Mouse (Mus musculus): Measurements from ENCODE around the gene Spin2f. TPM values are rescaled to one million over a fixed set of nuclear protein-coding genes. Genes with fewer than 3 reads are reported as not detected.
"Not testable (repeated sequence)": the region's sequence is repeated elsewhere in the genome, so short reads cannot be mapped to it uniquely, and the experiment has no call there.

Gene Spin2f
- total RNA-seq (2015; ENCODE audit: low replicate concordance) (not detected in 2 replicates), total RNA-seq (2017; ENCODE audit: low replicate concordance) (not detected in 2 replicates)

- ATAC-seq (replicated peaks; ENCODE audit: low FRiP score, poor library complexity, severe bottlenecking): not testable (repeated sequence)
Measured at GRCm38 (mm10) chrX:31253594-31253993, at the start of gene Spin2f. TSS of gene Spin2f (plus strand) at chrX:31253894.

DNA sequence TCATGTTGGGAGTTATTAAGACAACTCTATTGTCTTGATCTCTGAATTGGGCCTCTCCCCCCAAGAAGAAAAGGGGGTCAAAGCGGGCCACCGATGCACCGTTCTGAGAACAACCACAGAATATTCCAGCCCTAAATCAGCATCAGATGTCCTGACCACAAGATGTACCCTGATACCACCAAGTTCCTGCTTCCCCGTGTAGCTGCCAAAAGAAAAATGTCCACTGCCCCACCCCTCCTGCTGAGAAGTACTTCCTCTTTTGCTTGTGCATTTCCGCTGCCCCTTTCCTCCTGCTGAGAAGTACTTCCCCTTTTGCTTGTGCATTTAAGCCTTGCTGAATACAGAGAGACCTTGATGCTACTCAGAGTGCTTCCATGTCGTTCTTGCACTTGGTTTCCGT is 41.6 kb upstream of the Spin2f start:
- ATAC-seq (replicated peaks; ENCODE audit: low FRiP score, poor library complexity, severe bottlenecking): not testable (repeated sequence)

DNA sequence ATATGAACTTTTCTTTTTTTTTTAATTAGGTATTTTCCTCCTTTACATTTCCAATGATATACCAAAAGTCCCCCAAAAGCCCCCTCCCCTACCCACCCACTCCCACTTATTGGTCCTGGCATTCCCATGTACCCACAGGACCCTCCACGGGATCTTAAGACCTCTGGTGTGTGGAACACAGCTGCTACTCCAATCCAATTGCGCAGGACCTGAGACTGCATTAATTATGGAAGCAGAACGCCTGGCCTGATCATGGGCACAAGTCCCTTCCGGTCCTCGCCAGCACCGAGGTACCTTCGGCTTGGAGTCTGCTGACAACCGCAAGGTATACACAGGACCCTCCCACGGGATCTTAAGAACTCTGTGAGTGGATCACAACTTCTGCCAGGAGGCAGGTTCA is 30.2 kb upstream of the Spin2f start:
- not testable (repeated sequence) for ATAC-seq (replicated peaks; ENCODE audit: low FRiP score, poor library complexity, severe bottlenecking)

- not testable (repeated sequence) for ATAC-seq (replicated peaks; ENCODE audit: low FRiP score, poor library complexity, severe bottlenecking)
Measured at GRCm38 (mm10) chrX:31235088-31235487, 18.6 kb upstream of the Spin2f start.

DNA sequence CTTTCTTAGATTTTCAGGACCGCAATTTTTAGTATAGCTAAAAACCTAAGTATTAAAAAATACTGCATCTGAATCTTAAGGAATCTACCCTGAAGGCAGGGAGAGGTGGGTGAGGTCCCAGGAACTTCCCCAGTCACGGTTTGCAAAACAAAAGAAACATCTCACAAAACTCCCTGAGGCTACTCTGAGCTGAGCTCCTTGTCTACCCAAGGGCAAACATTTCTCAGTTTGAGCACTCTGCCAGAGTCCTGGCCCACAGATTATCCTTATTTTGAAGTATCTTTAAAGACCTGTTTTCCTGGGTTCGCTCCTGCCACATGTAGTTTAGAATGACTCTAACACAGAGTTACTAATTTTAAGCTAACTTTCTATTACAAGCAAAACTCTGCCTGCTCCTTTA is 11.9 kb upstream of the Spin2f start:
- ATAC-seq (replicated peaks; ENCODE audit: low FRiP score, poor library complexity, severe bottlenecking): not testable (repeated sequence)

Other genes with a start within 250 kb of the Spin2f start
- not detected in 2 replicates for gene Btbd35f29, start 136.2 kb upstream of the Spin2f start, total RNA-seq (2015; ENCODE audit: low replicate concordance)
- gene Btbd35f29, start 136.2 kb upstream of the Spin2f start, total RNA-seq (2017; ENCODE audit: low replicate concordance): not detected in 2 replicates
- gene Btbd35f26, start 82.6 kb downstream of the Spin2f start, total RNA-seq (2015; ENCODE audit: low replicate concordance): not detected in 2 replicates
- gene Btbd35f26, start 82.6 kb downstream of the Spin2f start, total RNA-seq (2017; ENCODE audit: low replicate concordance): not detected in 2 replicates
- gene Btbd35f19, start 130.0 kb downstream of the Spin2f start, total RNA-seq (2015; ENCODE audit: low replicate concordance): not detected in 2 replicates
- gene Btbd35f19, start 130.0 kb downstream of the Spin2f start, total RNA-seq (2017; ENCODE audit: low replicate concordance): not detected in 2 replicates